In genomic region chr14:120002673-120003072, GRCm38 (mm10) we compare ENCODE assay signal across 28 mouse cellular contexts. TPM values are rescaled to one million over a fixed set of nuclear protein-coding genes. Genes with fewer than 3 reads are reported as not detected.
DNase-seq lines count a peak whose midpoint lies in the region; ATAC-seq and TF ChIP-seq lines count a peak whose summit lies in the region.
"Had no signal": no experiment of that assay in that cellular context is flagged by ENCODE, and none has a peak within 500 bp of the region (broad histone marks: within the 10 kb centered on the region; RNA-seq: fewer than 3 reads in every experiment).

No protein-coding gene starts in this region.

- 39% methylated on average over 4 of the region's 4 CpGs for WGBS in kidney, adult 2 months
- WGBS in thymus, adult 2 months = 92% methylated on average over 4 of the region's 4 CpGs

- no peaks in the 10 kb centered on the region for H3K36me3 ChIP-seq in kidney, adult 2 months (ENCODE audit: control insufficient read depth, insufficient read depth, low read length)
- H3K36me3 ChIP-seq in thymus, adult 2 months (ENCODE audit: control insufficient read depth, insufficient read depth, low read length) = no peaks in the 10 kb centered on the region
- H3K36me3 ChIP-seq: embryonic facial prominence, embryonic 10.5 days; heart, embryonic 13.5 days; liver, embryonic 13.5 days had no signal

- in situ Hi-C loops in Patski (cut with MboI; ENCODE audit: low pct_unique_long_range_greater_than_20kb) = no loop called here

- H3K4me3 ChIP-seq in kidney, adult 2 months (ENCODE audit: insufficient read depth, low read depth, low read length) = no peak overlapping the region
- no peak overlapping the region for H3K4me3 ChIP-seq in thymus, adult 2 months (ENCODE audit: control insufficient read depth, insufficient read depth, low read length)
- H3K4me3 ChIP-seq: embryonic facial prominence, embryonic 10.5 days; heart, adult 2 months; heart, embryonic 13.5 days; liver, embryonic 13.5 days had no signal

- CTCF ChIA-PET in Patski (lab: Charles Lee) = no interaction called here

- peak; percentile 28 to 48 for DNase-seq in layer of hippocampus, adult 18-20 months (ENCODE audit: low spot score in 2 of 2)
- DNase-seq in layer of hippocampus, adult 9-10 months (ENCODE audit: low spot score) = no peak
- DNase-seq in Patski (ENCODE audit: low read depth, low spot score) = peak; percentile 10
- peak; percentile 59 for DNase-seq in kidney, adult 2 months
- peak; percentile 27 for DNase-seq in kidney, postnatal 14 days
- no peak for DNase-seq in cerebellum, adult 11 months
- no peak for DNase-seq in thymus, adult 2 months
- DNase-seq in cerebellum, adult 9-10 months = no peak
- DNase-seq: cerebellum, adult 9-11 months; gastrocnemius, postnatal 25 days; heart, adult 2 months; heart, postnatal 14 days; liver, embryonic 13.5 days; lung, adult 2 months; lung, postnatal 14 days; right cerebral cortex, postnatal 4 days; thymus, postnatal 4 days had no signal

- H3K27me3 ChIP-seq in Patski = peaks cover 4% of the 10 kb centered on the region
- H3K27me3 ChIP-seq in kidney, adult 2 months (replicated peaks; ENCODE audit: control insufficient read depth, insufficient read depth, low read length) = no peaks in the 10 kb centered on the region
- H3K27me3 ChIP-seq in thymus, adult 2 months (ENCODE audit: control insufficient read depth, insufficient read depth, low read length) = no peaks in the 10 kb centered on the region
- H3K27me3 ChIP-seq: heart, embryonic 13.5 days; liver, embryonic 13.5 days had no signal

- no peak overlapping the region for H3K27ac ChIP-seq in kidney, adult 2 months (ENCODE audit: insufficient read depth, low read depth, low read length)
- H3K27ac ChIP-seq in thymus, adult 2 months (ENCODE audit: control insufficient read depth, insufficient read depth, low read length) = no peak overlapping the region
- H3K27ac ChIP-seq: embryonic facial prominence, embryonic 10.5 days; heart, adult 2 months; heart, embryonic 13.5 days; hindbrain, postnatal 0 days; liver, embryonic 13.5 days had no signal

- TF ChIP-seq POLR2A in kidney, adult 2 months (IDR thresholded peaks at IDR 0.05; ENCODE audit: low read depth, low read length) = no peak
- TF ChIP-seq POLR2A in thymus, adult 2 months (IDR thresholded peaks at IDR 0.05; ENCODE audit: control insufficient read depth, extremely low read depth, insufficient read depth, low read length, poor library complexity) = no peak

- POLR2A ChIA-PET in Patski (lab: Charles Lee) = no interaction called here

- TF ChIP-seq CTCF in Patski (IDR thresholded peaks at IDR 0.05) = no peak
- TF ChIP-seq CTCF in kidney, adult 2 months (conservative IDR thresholded peaks at IDR 0.05; ENCODE audit: insufficient read depth, insufficient read length, low read depth, low read length) = no peak
- no peak for TF ChIP-seq CTCF in thymus, adult 2 months (IDR thresholded peaks at IDR 0.05; ENCODE audit: borderline replicate concordance, control insufficient read depth, extremely low read depth, insufficient read depth, low read length, poor library complexity)

- ATAC-seq in Patski = no peak
- ATAC-seq: forebrain, embryonic 16.5 days; hindbrain, postnatal 0 days had no signal

- H3K4me1 ChIP-seq in kidney, adult 2 months (ENCODE audit: control insufficient read depth, insufficient read depth, low read length) = peaks cover 16% of the 10 kb centered on the region
- no peaks in the 10 kb centered on the region for H3K4me1 ChIP-seq in thymus, adult 2 months (replicated peaks; ENCODE audit: control insufficient read depth, insufficient read depth, low read length)
- H3K4me1 ChIP-seq: embryonic facial prominence, embryonic 10.5 days; heart, embryonic 13.5 days; liver, embryonic 13.5 days had no signal

RNA-seq across cellular contexts. Expression of gene Oxgr1, which starts 39.6 kb away (rescaled TPM):
- total RNA-seq in layer of hippocampus, adult 18-20 months (2021) = under 1 TPM in 1 of 2 experiments, not detected in 1; 0.08 TPM
- 0.03 TPM for polyA plus RNA-seq in Patski (2021)
- 16.0 and 17.5 TPM in 2 replicates for polyA plus RNA-seq in kidney, adult 2 months (2012; rRNA removed)
- 0.04 TPM in 1 of 2 replicates, not detected in the other for polyA plus RNA-seq in thymus, adult 2 months (2012; rRNA removed)
- total RNA-seq: adrenal gland, adult 18-20 months; ES-E14; gastrocnemius, postnatal 25 days; heart, adult 2 months; heart, postnatal 14 days; megakaryocyte progenitor cell, adult 5-6 weeks had no signal
- polyA plus RNA-seq: embryonic facial prominence, embryonic 10.5 days; heart, adult 2 months; heart, embryonic 13.5 days; hindbrain, embryonic 11.5 days; hindbrain, postnatal 0 days; liver, embryonic 13.5 days; lung, adult 2 months; midbrain, embryonic 11.5 days; neural tube, embryonic 14.5 days; stomach, embryonic 14.5 days had no signal

Comparison
In these comparisons a context has a peak if more than half of its experiments do, and no peak if none do; other contexts are left out.
1. DNase-seq: peak in layer of hippocampus, adult 18-20 months (2 of 2), Patski (single experiment), kidney, adult 2 months (single experiment) and kidney, postnatal 14 days (single experiment); none in layer of hippocampus, adult 9-10 months (single experiment), cerebellum, adult 11 months (single experiment), thymus, adult 2 months (single experiment) and cerebellum, adult 9-10 months (single experiment).
2. RNA of gene Oxgr1, which starts 39.6 kb away (polyA plus RNA-seq): 16.0 to 17.5 TPM in kidney, adult 2 months; 0.04 TPM in thymus, adult 2 months and 0.03 TPM in Patski (single experiment); every median in the first group is over 10 times any median in the second.